Mouse (Mus musculus) hindbrain, embryonic 16.5 days (tissue): ENCODE data around the gene Shcbp1. TPM values are rescaled to one million over a fixed set of nuclear protein-coding genes. Genes with fewer than 3 reads are reported as not detected.
"Not testable (repeated sequence)": the region's sequence is repeated elsewhere in the genome, so short reads cannot be mapped to it uniquely, and the experiment has no call there.

Experiments
- ATAC-seq: fragments of 200-750 bp; cut with Nextera tagmentation; 2 replicates; pipeline ENCODE4 v1.8.0; 2017; ENCODE audit warnings: moderate TSS enrichment, moderate library complexity
- H3K27ac ChIP-seq: fragments of 300-500 bp; sonication (generic); 2 replicates; pipeline ENCODE4 v1.5.1; 2014; ENCODE audit warnings: low read depth, mild to moderate bottlenecking, control low read depth, low read length, moderate library complexity
- H3K27me3 ChIP-seq: fragments of 300-500 bp; sonication (generic); replicated peaks from 2 replicates; pipeline ENCODE4 v1.6.1; 2014; ENCODE audit warnings: low read length; ENCODE audit not compliant: control insufficient read depth, insufficient read depth
- H3K36me3 ChIP-seq: fragments of 300-500 bp; sonication (generic); 2 replicates; pipeline ENCODE4 v1.6.1; 2014; ENCODE audit warnings: mild to moderate bottlenecking, low read length, moderate library complexity, mixed read lengths; ENCODE audit not compliant: control insufficient read depth, insufficient read depth
- H3K4me1 ChIP-seq: fragments of 300-500 bp; sonication (generic); 2 replicates; pipeline ENCODE4 v1.6.1; 2014; ENCODE audit warnings: low read depth, low read length; ENCODE audit not compliant: control insufficient read depth, insufficient read depth
- H3K4me2 ChIP-seq: fragments of 300-500 bp; sonication (generic); 2 replicates; pipeline ENCODE4 v1.6.1; 2014; ENCODE audit warnings: mild to moderate bottlenecking, low read length, control low read depth, moderate library complexity
- H3K4me3 ChIP-seq: fragments of 300-500 bp; sonication (generic); 2 replicates; pipeline ENCODE4 v1.5.1; 2014; ENCODE audit warnings: mild to moderate bottlenecking, low read length, control low read depth, moderate library complexity
- H3K9ac ChIP-seq: fragments of 300-500 bp; sonication (generic); 2 replicates; pipeline ENCODE4 v1.6.1; 2014; ENCODE audit warnings: low read depth, mild to moderate bottlenecking, control low read depth, low read length, moderate library complexity
- H3K9me3 ChIP-seq: fragments of 300-500 bp; sonication (generic); 2 replicates; pipeline ENCODE4 v1.6.1; 2014; ENCODE audit warnings: mild to moderate bottlenecking, low read length, moderate library complexity; ENCODE audit not compliant: control insufficient read depth
- WGBS: fragments of 180-500 bp; shearing (Covaris S2); extraction: QIAGEN DNeasy Blood & Tissue Kit; methylation state at CpG from one replicate; pipeline ENCODE4 v1.1.7; 2014; 5-methylcytosine and 5-hydroxymethylcytosine counted together
- polyA plus RNA-seq: library from polyadenylated mRNA; unstranded; fragments of >200 nt; fragmentation: Nextera tagmentation; extraction: Ambion mirVana; gene quantifications from 2 replicates; pipeline ENCODE4 v1.2.1, GENCODE M21; 2015

The Shcbp1 gene
- polyA plus RNA-seq, 1 experiment from 2014 or later: 11.2 TPM

GRCm38 (mm10) chr8:4707916-4708315 lies 71.5 kb downstream of the Shcbp1 start:
- WGBS: 91% methylated on average over 7 of the region's 7 CpGs
- not testable (repeated sequence) for H3K27ac ChIP-seq, H3K9me3 ChIP-seq, ATAC-seq, H3K4me3 ChIP-seq, H3K4me1 ChIP-seq, H3K4me2 ChIP-seq, H3K36me3 ChIP-seq, H3K9ac ChIP-seq, H3K27me3 ChIP-seq

- H3K9me3 ChIP-seq: no peaks in the 10 kb centered on the region
- no peaks in the 10 kb centered on the region for H3K4me1 ChIP-seq
- ATAC-seq: no peak
- no peaks in the 10 kb centered on the region for H3K36me3 ChIP-seq
- no peak overlapping the region for H3K27ac ChIP-seq
- no peak overlapping the region for H3K9ac ChIP-seq
- H3K4me3 ChIP-seq: no peak overlapping the region
- H3K27me3 ChIP-seq: no peaks in the 10 kb centered on the region
- no peak overlapping the region for H3K4me2 ChIP-seq
- WGBS: 35% methylated on average over 1 of the region's 1 CpGs
Observed at GRCm38 (mm10) chr8:4691634-4692033, 87.7 kb downstream of the Shcbp1 start.

Other genes with a start within 250 kb of the Shcbp1 start
- gene Zfp958, start 166.4 kb downstream of the Shcbp1 start, polyA plus RNA-seq: 16.5 and 17.9 TPM in 2 replicates